Mouse (Mus musculus) layer of hippocampus, postnatal 36 days (tissue): ENCODE data around the gene Lsm14a. TPM values are rescaled to one million over a fixed set of nuclear protein-coding genes. Genes with fewer than 3 reads are reported as not detected.

Experiments
- DNase-seq, 2 experiments: peaks; one replicate each; pipeline ENCODE4 v3.0.0; 2022
- total RNA-seq, 2 experiments: library from RNA; stranded (reverse); gene quantifications; 2 replicates each; pipeline ENCODE4 v1.2.3; 2021

Lsm14a gene
- total RNA-seq = 10 to 100 TPM; 84.8 to 85.5 TPM

DNA sequence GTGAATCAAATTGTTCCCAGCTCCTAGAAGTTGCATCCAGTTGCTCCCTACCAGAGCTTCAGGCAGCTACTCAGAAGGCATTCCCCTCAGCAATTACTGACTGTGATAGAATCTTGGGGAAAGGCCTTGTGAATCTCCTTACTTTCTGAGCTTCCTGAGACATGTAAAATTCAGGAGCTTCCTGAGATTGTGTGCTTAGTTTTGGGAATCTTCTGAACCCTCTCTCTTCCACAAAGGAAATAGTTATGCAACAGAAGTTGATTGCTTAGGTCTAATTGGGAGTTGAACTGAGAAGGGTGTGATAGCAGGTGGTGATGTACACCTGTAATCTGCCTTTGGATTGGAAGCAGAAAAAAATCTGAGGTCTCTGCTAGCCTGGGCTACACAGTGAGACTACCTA, at the start of gene Lsm14a:
Gene Lsm14a, minus strand, starts transcription at position 101 of the 400 bp plus-strand sequence.
- no peak for DNase-seq

DNA sequence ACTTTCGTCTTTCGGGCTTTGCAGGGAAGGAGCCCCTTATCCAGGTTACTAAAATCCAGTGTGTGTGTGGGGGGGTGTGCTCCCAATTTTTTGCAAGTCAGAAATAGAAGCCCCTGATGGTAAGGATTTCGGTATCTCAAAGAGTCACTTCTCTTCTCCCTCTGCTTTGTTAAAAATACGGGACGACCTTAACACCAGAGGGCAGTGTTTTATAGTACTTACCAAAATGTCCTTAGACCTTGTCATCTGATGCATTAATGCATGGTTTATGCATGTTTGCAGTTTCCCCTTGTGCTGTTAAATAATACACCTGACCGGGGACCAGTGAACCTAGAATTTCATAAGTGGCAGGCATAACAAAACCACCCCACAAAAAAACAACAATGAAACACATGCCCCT, 45.8 kb upstream of the Lsm14a start:
- DNase-seq = no peak

DNA sequence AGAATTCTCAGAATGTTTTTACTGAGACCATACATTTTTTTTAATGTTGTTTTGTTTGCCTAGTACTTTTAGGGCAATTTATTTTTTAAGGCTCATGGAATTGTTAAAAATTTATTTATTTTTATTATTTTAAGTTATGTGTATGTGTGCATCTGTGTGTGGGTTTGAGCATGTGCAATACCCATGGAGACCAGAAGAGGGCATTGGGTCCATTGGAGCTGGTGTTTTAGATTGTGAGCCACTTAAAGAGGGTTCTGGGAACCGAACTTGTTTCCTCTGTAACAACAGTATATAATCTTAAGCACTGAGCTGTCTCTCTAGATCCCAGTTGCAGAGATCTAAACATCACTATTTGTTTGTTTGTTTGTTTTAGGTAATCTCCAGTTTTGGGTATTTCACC, 40.5 kb upstream of the Lsm14a start:
- DNase-seq = no peak

GRCm38 (mm10) chr7:34421201-34421600, 28.1 kb upstream of the Lsm14a start:
- no peak for DNase-seq

- DNase-seq = peak; percentile 14 to 29
Observed at GRCm38 (mm10) chr7:34407492-34407891, 14.4 kb upstream of the Lsm14a start.

- DNase-seq = no peak
Observed at GRCm38 (mm10) chr7:34403876-34404275, 10.8 kb upstream of the Lsm14a start.

DNA sequence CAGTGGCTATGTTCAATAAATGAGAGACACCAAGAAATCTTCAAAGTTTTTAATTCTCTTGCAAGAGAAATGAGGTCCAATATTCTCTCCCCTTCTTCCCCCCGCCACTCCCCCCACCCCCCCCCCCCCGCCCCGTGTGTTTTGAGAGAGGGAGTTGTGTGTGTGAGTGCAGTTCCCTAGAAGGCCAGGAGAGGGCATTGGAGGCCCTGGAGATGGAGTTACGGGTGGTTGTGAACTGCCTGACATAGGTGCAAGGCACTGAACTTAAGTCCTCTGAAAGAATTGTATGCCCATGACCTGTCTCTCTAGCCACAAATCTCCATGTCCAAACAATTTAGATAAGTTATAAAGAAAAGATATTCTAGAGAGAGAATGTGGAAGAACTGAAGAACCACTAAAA, 7.0 kb upstream of the Lsm14a start:
- DNase-seq = no peak

- DNase-seq = no peak
Observed at GRCm38 (mm10) chr7:34398831-34399230, 5.7 kb upstream of the Lsm14a start.

GRCm38 (mm10) chr7:34396791-34397190, 3.7 kb upstream of the Lsm14a start:
- DNase-seq = no peak

- DNase-seq = no peak
Observed at GRCm38 (mm10) chr7:34395761-34396160, 2.6 kb upstream of the Lsm14a start.

DNA sequence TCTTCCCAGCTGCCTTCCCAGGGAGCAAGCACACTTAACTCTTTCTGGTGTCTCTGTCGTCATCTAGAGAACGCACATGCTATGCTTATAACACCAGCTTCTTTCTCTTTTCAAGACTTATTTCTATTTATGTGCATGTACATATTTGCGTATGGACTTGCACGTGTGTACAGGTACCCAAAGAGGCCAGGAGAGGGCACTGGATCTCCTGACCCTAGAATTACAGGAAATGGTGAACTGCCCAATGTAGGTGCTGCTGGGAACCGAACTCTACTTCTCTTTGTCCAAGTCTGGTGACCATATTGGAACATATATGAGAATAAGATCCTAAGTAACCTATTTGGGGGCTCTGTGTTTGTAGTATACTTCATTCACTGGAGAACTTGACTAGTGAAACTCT, 1.5 kb upstream of the Lsm14a start:
- DNase-seq = no peak

DNA sequence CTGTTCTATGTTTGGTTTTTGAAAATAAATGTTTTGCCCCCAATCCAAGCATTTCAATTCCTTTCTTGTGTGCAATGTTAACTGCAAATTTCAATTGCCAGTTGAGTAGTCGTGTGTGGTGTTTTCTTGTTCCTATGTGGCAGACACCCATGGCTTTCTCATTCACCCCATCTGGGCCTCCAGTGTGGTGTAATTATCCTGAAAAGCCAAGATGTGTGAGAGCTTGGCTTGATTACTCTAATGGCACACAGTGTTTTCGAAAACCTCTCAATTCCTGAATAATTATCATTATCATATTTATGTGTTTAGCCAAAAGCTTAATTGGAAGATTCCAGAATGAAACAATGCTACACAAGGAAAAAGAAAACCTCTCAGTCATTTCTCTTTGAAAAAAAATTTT, 976 bp upstream of the Lsm14a start:
- no peak for DNase-seq

GRCm38 (mm10) chr7:34392335-34392734, 780 bp downstream of the Lsm14a start:
- DNase-seq = no peak

DNA sequence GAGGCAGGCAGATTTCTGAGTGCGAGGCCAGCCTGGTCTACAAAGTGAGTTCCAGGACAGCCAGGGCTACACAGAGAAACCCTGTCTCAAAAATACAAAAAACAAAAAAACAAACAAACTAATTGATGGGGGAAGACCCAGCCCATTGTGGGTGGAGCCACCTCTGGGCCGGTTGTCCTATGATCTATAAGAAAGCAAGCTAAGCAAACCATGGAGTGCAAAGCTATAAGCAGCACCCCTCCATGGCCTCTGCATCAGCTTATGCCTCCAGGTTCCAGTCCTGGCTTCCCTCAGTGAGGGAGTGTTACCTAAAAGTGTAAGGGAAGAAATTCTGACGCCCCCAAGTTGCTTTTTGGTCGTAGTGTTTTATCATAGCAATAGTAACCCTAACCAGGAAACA, 1.4 kb downstream of the Lsm14a start:
- DNase-seq = no peak

DNA sequence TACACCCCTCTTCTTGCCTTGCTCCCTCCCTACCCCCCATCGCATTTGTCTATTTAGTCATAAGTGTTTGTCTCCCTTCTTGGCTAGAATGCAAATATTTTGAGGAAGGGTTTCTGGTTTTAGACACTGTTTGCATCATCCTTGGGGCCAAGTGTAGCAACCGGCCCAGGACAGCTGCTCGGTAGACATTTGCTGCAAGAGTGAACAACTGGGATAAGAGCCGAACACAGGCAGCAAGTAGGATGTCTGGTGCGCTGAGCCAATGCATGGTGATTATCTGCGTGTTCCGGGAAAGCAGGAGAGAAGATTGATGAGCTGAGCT, 2.3 kb downstream of the Lsm14a start:
- no peak for DNase-seq

DNA sequence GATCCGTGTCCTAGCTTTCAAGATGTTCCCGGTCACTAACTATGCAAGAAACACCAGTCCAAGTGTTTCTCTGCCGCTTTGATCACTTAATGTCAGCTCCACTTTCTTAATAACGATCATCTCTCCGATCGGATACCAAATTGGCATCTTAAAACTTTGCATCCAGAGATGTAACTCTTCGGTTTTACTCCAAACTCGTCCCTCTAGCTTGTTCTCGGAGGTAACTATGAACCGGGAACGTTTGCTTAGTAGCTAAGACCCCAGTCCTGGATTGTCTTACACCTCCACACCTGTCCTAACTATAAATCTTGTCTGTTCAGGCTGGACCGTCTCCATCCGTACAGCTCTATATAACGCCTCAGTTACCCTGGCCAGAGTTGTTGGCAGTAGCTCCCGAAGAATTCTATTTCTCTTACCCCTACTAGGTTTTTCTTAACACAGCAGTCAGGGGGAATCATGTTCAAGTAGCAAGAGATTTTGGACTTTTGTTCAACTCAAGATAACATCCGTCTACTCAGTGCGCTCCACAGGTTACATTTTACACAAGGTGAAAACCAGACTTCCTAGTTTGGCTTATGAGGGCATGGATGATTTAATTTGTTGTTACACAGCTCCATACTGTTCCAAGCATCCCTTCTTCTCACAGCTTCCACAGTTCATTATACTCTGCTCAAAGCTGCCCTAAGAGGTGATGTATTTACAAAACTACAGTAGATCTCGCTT, 2.8 kb downstream of the Lsm14a start:
- DNase-seq = peak in 1 of 2 experiments; percentile 10

DNA sequence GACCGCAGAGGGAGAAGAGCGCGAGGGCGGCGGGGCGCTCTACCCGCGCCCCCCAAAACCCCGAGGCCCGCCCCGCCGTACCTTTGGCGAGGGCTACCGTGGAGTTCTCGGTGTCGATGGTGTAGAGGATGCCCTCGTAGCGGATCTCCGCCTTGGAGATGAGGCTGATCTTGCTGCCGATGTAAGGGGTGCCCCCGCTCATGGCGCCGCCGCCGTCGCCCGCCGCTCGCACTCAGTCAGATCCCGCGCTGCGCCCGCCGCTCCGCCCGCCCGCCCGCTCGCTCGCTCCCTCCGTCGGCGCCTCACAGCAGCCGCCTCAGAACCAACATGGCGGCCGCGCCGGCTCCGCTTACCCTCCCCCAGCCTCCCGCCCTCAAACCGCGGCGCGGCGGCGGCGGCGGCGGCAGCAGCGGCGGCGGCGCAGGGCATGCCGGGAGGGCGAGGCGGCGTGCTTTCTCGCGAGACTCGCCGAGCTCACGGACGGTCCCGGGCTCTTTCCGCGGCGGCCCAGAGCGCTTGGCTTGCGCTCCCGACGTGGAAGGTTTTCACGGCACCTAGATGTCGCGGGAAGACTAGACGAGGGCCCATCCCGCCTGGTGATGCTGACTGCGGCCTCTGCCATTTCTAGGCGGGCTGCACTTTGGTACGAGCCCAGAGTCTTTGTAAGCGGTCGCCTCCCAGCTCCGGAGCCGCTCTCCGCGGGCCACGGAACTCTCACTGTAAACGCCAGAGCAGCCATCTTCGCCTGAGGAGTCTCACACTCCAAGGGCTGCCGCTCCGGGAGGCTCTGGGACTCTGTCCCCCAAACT, 3.6 kb downstream of the Lsm14a start:
- DNase-seq = peak; percentile 91 to 92

- peak; percentile 64 to 69 for DNase-seq
Observed at GRCm38 (mm10) chr7:34388445-34389276, 4.5 kb downstream of the Lsm14a start.

GRCm38 (mm10) chr7:34387784-34388444, 5.2 kb downstream of the Lsm14a start:
- no peak for DNase-seq

GRCm38 (mm10) chr7:34382803-34383202, 10.3 kb downstream of the Lsm14a start:
- no peak for DNase-seq

- DNase-seq = no peak
Observed at GRCm38 (mm10) chr7:34381733-34382132, 11.4 kb downstream of the Lsm14a start.

GRCm38 (mm10) chr7:34380311-34380710, 12.8 kb downstream of the Lsm14a start:
- no peak for DNase-seq

DNA sequence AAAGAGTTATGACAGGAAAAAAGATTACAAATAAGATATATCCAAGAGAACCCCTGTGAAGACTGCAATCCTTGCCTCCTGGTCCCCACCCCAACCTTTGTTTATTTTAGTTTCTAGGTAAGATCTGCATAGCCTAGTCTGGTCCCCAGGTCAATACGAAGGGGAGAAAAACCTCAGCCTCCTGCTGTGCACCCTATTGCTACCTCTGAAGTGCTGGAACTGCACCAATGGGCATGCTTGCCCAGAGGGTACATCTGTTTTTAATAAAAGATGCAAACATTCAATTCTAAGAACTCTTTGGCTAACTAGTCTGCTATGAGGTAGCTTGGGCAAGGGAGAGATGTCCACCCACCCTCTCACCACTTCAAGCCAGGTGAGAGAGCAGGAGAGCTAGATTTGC, 19.2 kb downstream of the Lsm14a start:
- DNase-seq = no peak
